Mouse (Mus musculus): ENCODE measurements around the gene Zfyve26. TPM values are rescaled to one million over a fixed set of nuclear protein-coding genes. Genes with fewer than 3 reads are reported as not detected.

The Zfyve26 gene
- polyA plus RNA-seq, 2 experiments = 16.8 to 29.7 TPM

DNA sequence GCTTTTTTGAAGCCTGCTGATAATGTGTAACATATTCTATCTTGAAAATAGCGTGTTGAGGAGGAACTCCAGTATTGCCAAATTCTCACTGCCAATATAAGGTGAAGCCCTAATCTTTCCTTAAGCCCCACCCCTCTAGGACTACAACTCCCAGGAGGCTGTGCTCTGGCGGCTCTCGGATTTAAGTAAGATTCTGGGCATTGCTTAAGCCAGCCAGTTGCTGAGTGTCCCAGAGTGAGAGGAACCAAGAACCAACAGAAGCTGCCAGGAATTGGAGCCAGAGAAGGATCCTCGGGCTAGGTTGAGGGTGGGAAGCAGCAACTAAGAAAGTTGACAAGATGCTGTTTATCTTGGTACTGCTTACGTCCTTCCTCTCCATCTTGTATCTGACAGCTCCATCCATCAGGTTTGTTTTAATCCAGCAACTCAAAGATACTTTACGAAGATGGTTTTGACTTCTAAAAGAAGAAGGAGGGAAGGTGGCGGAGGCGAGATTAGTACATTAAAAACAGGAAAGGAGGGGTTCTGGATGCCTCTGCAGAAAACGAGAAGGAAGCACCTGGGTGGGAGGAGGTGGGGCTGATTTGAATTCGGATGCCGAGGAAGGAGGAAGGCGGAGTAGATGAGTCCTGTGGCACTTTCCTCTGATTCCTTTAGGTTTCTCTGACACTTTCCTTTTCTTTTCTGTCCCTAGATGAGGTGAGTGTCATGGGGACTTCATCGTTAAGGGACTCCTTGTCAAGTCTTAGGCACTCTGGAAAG is 87.2 kb downstream of the Zfyve26 start, which contains the start of gene Rdh12:
TSS of gene Rdh12 (plus strand) at position 212 of the 762 bp plus-strand sequence.
- ATAC-seq (ENCODE audit: low FRiP score, low read depth) (no peak; the same call in 1 of the 2 replicates), DNase-seq (ENCODE audit: low spot score) (peak; percentile 49)
- Histone ChIP-seq H3K27ac (replicated peaks; ENCODE audit: low read depth, low read length) (no peak within 1 kb of the TSS), H3K4me2 (replicated peaks; ENCODE audit: low read depth, low read length, severe bottlenecking) (peak within 1 kb of the TSS; percentile 56), H3K27me3 (ENCODE audit: control insufficient read depth, insufficient read depth, low read length) (no peaks in the 10 kb centered on the region), H3K9me3 (ENCODE audit: control insufficient read depth, low read length) (no peaks in the 10 kb centered on the region), H3K9ac (ENCODE audit: low read depth, low read length, severe bottlenecking) (peak within 1 kb of the TSS; percentile 41), H3K4me1 (ENCODE audit: control insufficient read depth, insufficient read depth, low read length) (no peaks in the 10 kb centered on the region), H3K4me3 (replicated peaks; ENCODE audit: low read length) (peak within 1 kb of the TSS; percentile 38), H3K36me3 (ENCODE audit: control insufficient read depth, insufficient read depth, low read length) (no peaks in the 10 kb centered on the region)
- TF ChIP-seq POLR2A (IDR thresholded peaks at IDR 0.05; ENCODE audit: borderline replicate concordance, extremely low read depth, insufficient read depth, insufficient read length) = no peak
- 3% methylated on average over 13 of the region's 13 CpGs for WGBS

DNA sequence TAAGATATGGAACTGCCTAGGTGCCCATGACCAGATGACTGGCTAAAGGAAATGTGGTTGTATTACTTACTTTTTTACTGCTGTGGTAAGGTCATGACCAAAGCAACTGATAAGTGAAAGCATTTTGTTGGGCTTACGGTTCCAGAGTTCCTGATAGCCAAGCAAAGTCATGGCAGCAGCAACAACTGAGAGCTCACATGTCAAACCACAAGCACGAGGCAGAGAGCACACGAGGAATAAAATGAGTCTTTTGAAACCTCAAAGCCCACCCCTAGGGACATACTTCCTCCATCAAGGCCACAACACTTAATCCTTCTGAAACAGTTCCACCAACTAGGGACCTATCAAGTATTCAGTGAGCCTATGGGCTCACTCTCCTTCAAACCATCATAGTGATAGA is 94.2 kb downstream of the Zfyve26 start:
- 71% methylated on average over 3 of the region's 3 CpGs for WGBS
- TF ChIP-seq POLR2A (IDR thresholded peaks at IDR 0.05; ENCODE audit: borderline replicate concordance, extremely low read depth, insufficient read depth, insufficient read length) = no peak
- Histone ChIP-seq H3K9me3 (ENCODE audit: control insufficient read depth, low read length) (no peaks in the 10 kb centered on the region), H3K27ac (replicated peaks; ENCODE audit: low read depth, low read length) (no peak overlapping the region), H3K36me3 (ENCODE audit: control insufficient read depth, insufficient read depth, low read length) (no peaks in the 10 kb centered on the region), H3K4me2 (replicated peaks; ENCODE audit: low read depth, low read length, severe bottlenecking) (no peak overlapping the region), H3K9ac (ENCODE audit: low read depth, low read length, severe bottlenecking) (no peak overlapping the region), H3K27me3 (ENCODE audit: control insufficient read depth, insufficient read depth, low read length) (no peaks in the 10 kb centered on the region), H3K4me1 (ENCODE audit: control insufficient read depth, insufficient read depth, low read length) (no peaks in the 10 kb centered on the region), H3K4me3 (replicated peaks; ENCODE audit: low read length) (no peak overlapping the region)
- no peak for ATAC-seq (ENCODE audit: low FRiP score, low read depth)
- no peak for DNase-seq (ENCODE audit: low spot score)

DNA sequence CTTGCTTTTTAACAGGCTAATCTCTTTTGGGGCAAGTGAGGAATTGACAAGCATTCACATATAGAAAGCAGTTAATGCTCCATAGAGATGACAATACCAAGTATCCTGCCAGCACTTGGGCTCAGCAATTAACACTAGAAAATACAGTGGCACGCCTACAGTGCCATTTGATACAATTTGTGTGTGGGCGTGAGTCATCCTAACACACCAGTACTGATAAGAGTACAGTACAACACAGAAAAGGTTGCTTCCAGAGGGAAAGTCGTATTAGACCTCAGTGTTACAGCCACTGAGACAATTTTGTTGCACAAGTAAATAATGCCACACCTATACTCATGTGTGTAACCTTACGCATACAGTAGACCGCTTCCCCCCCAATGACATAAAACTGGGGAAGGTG is 99.0 kb downstream of the Zfyve26 start:
- Histone ChIP-seq H3K4me3 (replicated peaks; ENCODE audit: low read length) (no peak overlapping the region), H3K27ac (replicated peaks; ENCODE audit: low read depth, low read length) (no peak overlapping the region), H3K27me3 (ENCODE audit: control insufficient read depth, insufficient read depth, low read length) (no peaks in the 10 kb centered on the region), H3K9me3 (ENCODE audit: control insufficient read depth, low read length) (no peaks in the 10 kb centered on the region), H3K36me3 (ENCODE audit: control insufficient read depth, insufficient read depth, low read length) (no peaks in the 10 kb centered on the region), H3K4me1 (ENCODE audit: control insufficient read depth, insufficient read depth, low read length) (no peaks in the 10 kb centered on the region), H3K9ac (ENCODE audit: low read depth, low read length, severe bottlenecking) (no peak overlapping the region), H3K4me2 (replicated peaks; ENCODE audit: low read depth, low read length, severe bottlenecking) (no peak overlapping the region)
- ATAC-seq (ENCODE audit: low FRiP score, low read depth) (no peak), DNase-seq (ENCODE audit: low spot score) (no peak)
- no peak for TF ChIP-seq POLR2A (IDR thresholded peaks at IDR 0.05; ENCODE audit: borderline replicate concordance, extremely low read depth, insufficient read depth, insufficient read length)
- 82% methylated on average over 5 of the region's 5 CpGs for WGBS

DNA sequence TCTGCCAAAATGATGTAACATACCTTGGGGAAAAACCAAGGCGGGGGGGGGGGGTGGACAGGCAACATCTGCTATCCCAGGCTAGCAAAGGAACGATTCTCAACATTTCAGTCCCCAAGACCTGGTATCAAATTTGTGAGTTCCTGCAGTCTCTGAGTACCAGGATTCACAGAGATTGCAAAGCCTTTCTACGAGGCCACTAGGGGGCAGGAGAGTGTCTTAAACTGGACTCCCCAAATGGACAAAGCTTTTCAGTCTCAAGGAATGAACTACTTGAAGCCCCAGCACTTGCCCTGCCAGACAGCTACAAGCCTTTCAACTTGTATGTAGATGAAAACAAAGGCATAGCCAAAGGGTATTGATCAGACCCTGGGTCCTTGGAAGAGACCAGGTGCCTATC is 102.7 kb downstream of the Zfyve26 start:
- Histone ChIP-seq H3K9ac (ENCODE audit: low read depth, low read length, severe bottlenecking) (no peak overlapping the region), H3K9me3 (ENCODE audit: control insufficient read depth, low read length) (no peaks in the 10 kb centered on the region), H3K36me3 (ENCODE audit: control insufficient read depth, insufficient read depth, low read length) (0 out of 2 replicates have a peak, but pooled peaks cover under 1% of the 10 kb centered on the region), H3K27ac (replicated peaks; ENCODE audit: low read depth, low read length) (no peak overlapping the region), H3K4me2 (replicated peaks; ENCODE audit: low read depth, low read length, severe bottlenecking) (no peak overlapping the region), H3K4me1 (ENCODE audit: control insufficient read depth, insufficient read depth, low read length) (peaks cover 6% of the 10 kb centered on the region), H3K27me3 (ENCODE audit: control insufficient read depth, insufficient read depth, low read length) (no peaks in the 10 kb centered on the region), H3K4me3 (replicated peaks; ENCODE audit: low read length) (no peak overlapping the region)
- 0% methylated on average over 3 of the region's 3 CpGs for WGBS
- peak; percentile 69 for DNase-seq (ENCODE audit: low spot score)
- no peak for ATAC-seq (ENCODE audit: low FRiP score, low read depth)
- no peak for TF ChIP-seq POLR2A (IDR thresholded peaks at IDR 0.05; ENCODE audit: borderline replicate concordance, extremely low read depth, insufficient read depth, insufficient read length)

DNA sequence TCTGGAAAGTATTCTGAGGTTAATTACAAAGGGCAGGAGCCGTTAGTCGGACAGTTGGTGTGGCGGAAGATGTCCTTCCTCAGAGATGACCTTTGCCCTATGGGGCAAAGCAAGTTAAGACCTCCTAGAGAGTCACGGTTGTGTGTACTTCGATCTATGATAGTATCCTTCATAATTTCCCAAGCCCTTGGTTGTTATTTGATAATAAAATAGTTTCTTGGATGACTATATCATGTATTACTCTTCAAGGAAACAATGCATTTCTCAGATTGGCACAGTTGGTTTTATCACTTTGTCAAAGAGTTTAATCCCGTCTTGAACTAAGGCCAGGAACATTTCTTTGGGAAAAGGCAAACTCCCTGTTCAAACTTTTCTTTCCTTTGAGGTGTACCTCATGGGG is 103.9 kb downstream of the Zfyve26 start, which contains the start of gene Rdh11:
TSS of gene Rdh11 (minus strand) at position 101 of the 400 bp plus-strand sequence.
- peaks cover 12% of the 10 kb centered on the region for H3K36me3 ChIP-seq (ENCODE audit: control insufficient read depth, insufficient read depth, low read length)
- H3K4me2 ChIP-seq (replicated peaks; ENCODE audit: low read depth, low read length, severe bottlenecking) = peak within 1 kb of the TSS; percentile 59
- peak within 1 kb of the TSS; percentile 63 for H3K27ac ChIP-seq (replicated peaks; ENCODE audit: low read depth, low read length)
- no peak for ATAC-seq (ENCODE audit: low FRiP score, low read depth)
- no peaks in the 10 kb centered on the region for H3K9me3 ChIP-seq (ENCODE audit: control insufficient read depth, low read length)
- no peaks in the 10 kb centered on the region for H3K27me3 ChIP-seq (ENCODE audit: control insufficient read depth, insufficient read depth, low read length)
- H3K4me1 ChIP-seq (ENCODE audit: control insufficient read depth, insufficient read depth, low read length) = peaks cover 6% of the 10 kb centered on the region
- DNase-seq (ENCODE audit: low spot score) = no peak
- H3K9ac ChIP-seq (ENCODE audit: low read depth, low read length, severe bottlenecking) = peak within 1 kb of the TSS; percentile 68
- TF ChIP-seq POLR2A (IDR thresholded peaks at IDR 0.05; ENCODE audit: borderline replicate concordance, extremely low read depth, insufficient read depth, insufficient read length) = no peak
- WGBS = 59% methylated on average over 6 of the region's 6 CpGs
- peak within 1 kb of the TSS; percentile 65 for H3K4me3 ChIP-seq (replicated peaks; ENCODE audit: low read length)

Data from limb, embryonic 14.5 days (tissue).